In the genomic region with DNA sequence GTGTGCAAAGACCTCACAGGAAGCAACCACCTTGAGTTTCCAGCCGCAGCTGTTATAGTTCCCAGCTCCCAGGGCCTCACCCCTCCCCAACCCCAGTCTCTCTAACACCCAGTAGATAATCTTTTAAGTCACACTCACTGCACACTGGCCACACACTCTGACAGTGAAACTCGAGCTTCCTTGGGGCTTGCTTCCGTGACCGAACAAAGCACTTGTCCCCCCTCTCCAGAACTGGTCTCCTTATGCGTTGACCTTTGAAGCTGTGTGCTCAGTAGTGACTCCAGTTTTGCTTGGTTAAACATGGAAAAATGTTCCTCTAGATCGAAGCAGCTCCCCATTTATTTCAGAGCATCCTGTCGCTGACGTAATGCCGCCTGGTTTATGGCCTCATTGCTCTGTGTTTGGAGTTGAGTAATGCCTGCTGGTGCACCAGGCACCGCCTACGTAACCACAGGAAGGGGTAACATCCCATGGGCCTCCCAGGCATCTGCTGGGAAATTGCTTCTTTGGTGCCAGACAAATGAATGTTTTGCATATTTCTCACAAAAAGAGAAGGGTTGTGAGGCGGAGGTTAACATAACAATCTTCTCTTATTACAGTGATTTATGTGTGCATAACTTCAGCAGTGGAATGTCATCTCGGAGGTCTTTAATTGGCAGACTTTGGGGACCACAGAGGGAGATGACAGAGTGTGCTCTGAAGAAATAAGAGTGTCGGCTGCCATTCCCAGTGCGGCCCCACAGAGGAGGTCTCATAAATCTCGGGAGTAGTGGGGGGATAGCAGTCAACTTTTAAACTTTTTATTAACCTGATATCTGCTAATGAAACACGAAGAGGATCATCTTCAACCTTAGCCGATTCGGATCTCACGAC, we compare ENCODE assay signal across 8 mouse cellular contexts.
DNase-seq lines count a peak whose midpoint lies in the region; ATAC-seq lines count a peak whose summit lies in the region.

No protein-coding gene starts in this region.

- no peak overlapping the region for H3K9ac ChIP-seq in stomach, embryonic 15.5 days
- H3K9ac ChIP-seq in midbrain, embryonic 16.5 days (ENCODE audit: low read depth, low read length), result no peak overlapping the region

- ATAC-seq in stomach, embryonic 15.5 days (ENCODE audit: insufficient read depth, low FRiP score, low read depth), result peak; percentile 60; the same call in 1 of the 2 replicates
- ATAC-seq in midbrain, embryonic 16.5 days, result no peak

- no peaks in the 10 kb centered on the region for H3K27me3 ChIP-seq in stomach, embryonic 15.5 days (replicated peaks)
- no peaks in the 10 kb centered on the region for H3K27me3 ChIP-seq in midbrain, embryonic 16.5 days (ENCODE audit: control insufficient read depth, insufficient read depth, low read depth, low read length)

- H3K9me3 ChIP-seq in stomach, embryonic 15.5 days, result no peaks in the 10 kb centered on the region
- H3K9me3 ChIP-seq in midbrain, embryonic 16.5 days (replicated peaks; ENCODE audit: control insufficient read depth, low read length, poor library complexity, severe bottlenecking), result no peaks in the 10 kb centered on the region

- peak; percentile 18 for DNase-seq in adrenal gland, adult 2 months
- no peak for DNase-seq in adrenal gland, postnatal 25 days
- peak; percentile 74 for DNase-seq in retina, postnatal 1 day
- no peak for DNase-seq in retina, embryonic 14.5 days (ENCODE audit: low spot score)
- DNase-seq in layer of hippocampus, postnatal 36 days, result peak; percentile 12 to 20
- DNase-seq in cerebellum, adult 11-12 months, result no peak

- H3K4me1 ChIP-seq in stomach, embryonic 15.5 days, result peaks cover 9% of the 10 kb centered on the region; the same call in 1 of the 2 replicates
- H3K4me1 ChIP-seq in midbrain, embryonic 16.5 days (ENCODE audit: control insufficient read depth, insufficient read depth, low read length), result no peaks in the 10 kb centered on the region

- no peak overlapping the region for H3K4me2 ChIP-seq in stomach, embryonic 15.5 days
- no peak overlapping the region for H3K4me2 ChIP-seq in midbrain, embryonic 16.5 days (ENCODE audit: low read length)

- WGBS in stomach, embryonic 15.5 days, result 35% methylated on average over 20 of the region's 20 CpGs
- 76% methylated on average over 20 of the region's 20 CpGs for WGBS in midbrain, embryonic 16.5 days

- H3K27ac ChIP-seq in stomach, embryonic 15.5 days, result peak overlapping the region; percentile 42; the same call in 1 of the 2 replicates
- H3K27ac ChIP-seq in midbrain, embryonic 16.5 days (ENCODE audit: low read length), result no peak overlapping the region

- H3K36me3 ChIP-seq in stomach, embryonic 15.5 days, result no peaks in the 10 kb centered on the region
- no peaks in the 10 kb centered on the region for H3K36me3 ChIP-seq in midbrain, embryonic 16.5 days (ENCODE audit: control insufficient read depth, insufficient read depth, low read length)

- H3K4me3 ChIP-seq in stomach, embryonic 15.5 days (replicated peaks), result no peak overlapping the region
- H3K4me3 ChIP-seq in midbrain, embryonic 16.5 days (ENCODE audit: low read depth, low read length), result no peak overlapping the region

Comparison
In these comparisons a context has a peak if more than half of its experiments do, and no peak if none do; other contexts are left out.
1. DNase-seq: peak in adrenal gland, adult 2 months (single experiment), retina, postnatal 1 day (single experiment) and layer of hippocampus, postnatal 36 days (2 of 2); none in adrenal gland, postnatal 25 days (single experiment), retina, embryonic 14.5 days (single experiment) and cerebellum, adult 11-12 months (single experiment).